Mouse (Mus musculus) myocyte (in vitro differentiated cells): ENCODE measurements around the gene Mynn. TPM values are rescaled to one million over a fixed set of nuclear protein-coding genes. Genes with fewer than 3 reads are reported as not detected.

Experiments used
- H3K27me3 ChIP-seq: one replicate; pipeline ENCODE4 v1.6.1; 2011; ENCODE audit not compliant: control insufficient read depth, insufficient read depth, insufficient read length
- H3K36me3 ChIP-seq: one replicate; pipeline ENCODE4 v1.6.1; 2011; ENCODE audit not compliant: control insufficient read depth, insufficient read depth
- H3K4me2 ChIP-seq: one replicate; pipeline ENCODE4 v1.6.1; 2011; ENCODE audit warnings: low read depth, control low read depth
- H3K4me3 ChIP-seq: one replicate; pipeline ENCODE4 v1.5.1; 2011; ENCODE audit warnings: mild to moderate bottlenecking, control low read depth, moderate library complexity
- H3K79me2 ChIP-seq: one replicate; pipeline ENCODE4 v1.6.1; 2011; ENCODE audit not compliant: control insufficient read depth, insufficient read depth
- H3ac ChIP-seq: one replicate; pipeline ENCODE4 v1.6.1; 2011; ENCODE audit not compliant: control insufficient read depth, insufficient read length
- CEBPB ChIP-seq: IDR thresholded peaks from 2 replicates; pipeline ENCODE4 v1.6.1; 2011; ENCODE audit warnings: mild to moderate bottlenecking, moderate library complexity; ENCODE audit not compliant: poor library complexity, insufficient read depth, severe bottlenecking
- E2F4 ChIP-seq: IDR thresholded peaks from one replicate; pipeline ENCODE4 v1.6.1; 2011; ENCODE audit warnings: mild to moderate bottlenecking, control low read depth, moderate library complexity; ENCODE audit not compliant: insufficient read depth
- MAX ChIP-seq: IDR thresholded peaks from one replicate; pipeline ENCODE4 v1.6.1; 2011; ENCODE audit warnings: low read depth, mild to moderate bottlenecking, control low read depth
- MYOD1 ChIP-seq, 3 experiments: IDR thresholded peaks; one replicate each; pipeline ENCODE4 v1.6.1; 2011; ENCODE audit warnings: control low read depth in 2 of 3, low read depth in 2 of 3, mild to moderate bottlenecking in 2 of 3, moderate library complexity in 1 of 3; ENCODE audit not compliant: insufficient read length in 2 of 3, control insufficient read depth in 1 of 3
- MYOG ChIP-seq, 3 experiments: IDR thresholded peaks; one replicate each; pipeline ENCODE4 v1.6.1; 2011; ENCODE audit warnings: control low read depth in 2 of 3, low read depth in 2 of 3, mild to moderate bottlenecking in 2 of 3; ENCODE audit not compliant: insufficient read length in 2 of 3, control insufficient read depth in 1 of 3, insufficient read depth in 1 of 3
- POLR2A ChIP-seq: IDR thresholded peaks from one replicate; pipeline ENCODE4 v1.6.1; 2011; ENCODE audit warnings: low read depth, mild to moderate bottlenecking, control low read depth, moderate library complexity; ENCODE audit not compliant: insufficient read length
- POLR2AphosphoS2 ChIP-seq: IDR thresholded peaks from one replicate; pipeline ENCODE4 v1.6.1; 2011; ENCODE audit warnings: low read depth, control low read depth; ENCODE audit not compliant: insufficient read length
- REST ChIP-seq: IDR thresholded peaks from one replicate; pipeline ENCODE4 v1.6.1; 2011; ENCODE audit warnings: mild to moderate bottlenecking, control low read depth, moderate library complexity; ENCODE audit not compliant: insufficient read depth, insufficient read length
- SRF ChIP-seq: IDR thresholded peaks from one replicate; pipeline ENCODE4 v1.6.1; 2011; ENCODE audit warnings: low read depth; ENCODE audit not compliant: control insufficient read depth, insufficient read length
- TCF12 ChIP-seq: IDR thresholded peaks from one replicate; pipeline ENCODE4 v1.6.1; 2011; ENCODE audit warnings: mild to moderate bottlenecking, control low read depth; ENCODE audit not compliant: poor library complexity, insufficient read depth, severe bottlenecking
- TCF3 ChIP-seq: IDR thresholded peaks from one replicate; pipeline ENCODE4 v1.6.1; 2011; ENCODE audit warnings: low read depth, control low read depth; ENCODE audit not compliant: insufficient read length
- USF1 ChIP-seq: IDR thresholded peaks from one replicate; pipeline ENCODE4 v1.6.1; 2011; ENCODE audit warnings: low read depth, mild to moderate bottlenecking, control low read depth, moderate library complexity
- polyA plus RNA-seq: library from polyadenylated mRNA; unstranded; fragments of >200 nt; fragmentation: generic; extraction: Trizol; gene quantifications from one replicate; pipeline ENCODE4 v1.2.1, GENCODE M21; 2012; ENCODE audit warnings: missing spikeins

The Mynn gene
- polyA plus RNA-seq, 1 experiment = 4.7 TPM

DNA sequence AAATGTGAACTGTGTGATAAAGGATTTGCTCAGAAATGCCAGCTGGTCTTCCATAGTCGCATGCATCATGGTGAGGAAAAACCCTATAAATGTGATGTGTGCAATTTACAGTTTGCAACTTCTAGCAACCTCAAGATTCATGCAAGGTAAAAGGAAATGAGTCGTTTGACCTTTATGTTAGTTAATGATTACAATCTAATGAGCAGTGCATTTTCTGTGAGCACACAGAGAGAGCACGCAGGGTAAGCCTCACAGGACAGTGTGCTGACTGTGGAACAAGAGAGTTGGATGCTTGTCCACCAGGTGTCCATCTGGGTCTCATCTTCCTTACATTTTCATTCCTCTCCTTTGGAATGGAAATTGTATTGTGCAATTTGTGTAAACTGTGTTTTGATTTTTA, 7.1 kb downstream of the Mynn start:
- no peaks in the 10 kb centered on the region for H3K27me3 ChIP-seq
- TF ChIP-seq TCF3 (no peak), SRF (no peak), CEBPB (no peak), MAX (no peak), MYOD1 (IDR thresholded peaks at IDR 0.05; ENCODE audit: control insufficient read depth in 1 of 3, insufficient read length in 2 of 3, low read depth in 2 of 3) (no peak), POLR2AphosphoS2 (no peak), MYOG (IDR thresholded peaks at IDR 0.05; ENCODE audit: control insufficient read depth in 1 of 3, insufficient read depth in 1 of 3, insufficient read length in 2 of 3, low read depth in 2 of 3) (no peak), USF1 (no peak), E2F4 (no peak), POLR2A (no peak), TCF12 (no peak), REST (no peak)
- H3K4me2 ChIP-seq = no peak overlapping the region
- no peak overlapping the region for H3ac ChIP-seq
- H3K4me3 ChIP-seq = no peak overlapping the region
- H3K36me3 ChIP-seq = peaks cover 67% of the 10 kb centered on the region
- peaks cover 12% of the 10 kb centered on the region for H3K79me2 ChIP-seq

DNA sequence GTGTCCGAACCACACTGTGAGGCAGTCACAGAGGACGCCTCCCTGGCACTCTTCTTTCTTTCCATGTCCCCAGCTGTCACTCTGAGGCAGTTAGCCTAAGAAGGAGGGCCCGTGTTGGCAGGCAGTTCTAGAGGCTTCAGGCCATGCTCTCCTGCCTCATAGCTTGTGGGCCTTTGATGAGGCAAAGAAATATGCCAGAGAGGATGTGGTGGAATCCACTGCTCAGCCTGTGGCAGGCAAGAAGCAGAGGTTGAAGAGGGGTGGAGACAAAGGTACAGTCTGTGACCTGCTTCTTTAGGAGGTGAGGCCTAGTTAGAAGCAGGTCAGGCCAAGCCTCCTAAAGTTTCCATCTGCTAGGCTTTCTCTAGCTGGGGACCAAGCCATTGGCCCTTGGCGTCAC, 9.1 kb downstream of the Mynn start:
- Histone ChIP-seq H3K4me3 (no peak overlapping the region), H3K27me3 (no peaks in the 10 kb centered on the region), H3K36me3 (peaks cover 69% of the 10 kb centered on the region), H3ac (no peak overlapping the region), H3K4me2 (no peak overlapping the region), H3K79me2 (peaks cover 12% of the 10 kb centered on the region)
- TF ChIP-seq TCF12 (no peak), POLR2A (no peak), USF1 (no peak), E2F4 (no peak), CEBPB (no peak), MYOD1 (IDR thresholded peaks at IDR 0.05; ENCODE audit: control insufficient read depth in 1 of 3, insufficient read length in 2 of 3, low read depth in 2 of 3) (no peak), MYOG (IDR thresholded peaks at IDR 0.05; ENCODE audit: control insufficient read depth in 1 of 3, insufficient read depth in 1 of 3, insufficient read length in 2 of 3, low read depth in 2 of 3) (no peak), TCF3 (no peak), MAX (no peak), SRF (no peak), POLR2AphosphoS2 (no peak), REST (no peak)

DNA sequence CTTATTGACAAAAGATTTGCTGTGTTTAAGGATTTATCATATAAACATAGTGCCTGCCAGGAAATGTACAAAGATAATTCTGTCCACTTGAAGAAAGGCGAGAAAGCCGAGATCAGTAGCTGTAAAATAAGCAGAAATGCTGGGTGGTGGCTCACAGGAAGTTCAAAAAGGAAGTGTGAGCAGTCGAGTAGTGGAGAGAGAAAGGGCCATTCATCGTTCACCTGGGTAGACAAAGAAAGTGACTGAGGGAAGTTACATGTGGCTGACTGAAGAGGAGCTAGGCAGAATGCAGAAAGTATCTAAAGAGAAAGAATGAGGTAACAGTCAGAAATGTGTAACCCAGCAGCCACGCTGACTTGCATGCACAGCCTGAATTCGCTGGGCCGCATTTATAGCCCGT, 18.3 kb downstream of the Mynn start:
- H3K4me2 ChIP-seq = no peak overlapping the region
- H3K27me3 ChIP-seq = no peaks in the 10 kb centered on the region
- peaks cover 20% of the 10 kb centered on the region for H3K36me3 ChIP-seq
- no peaks in the 10 kb centered on the region for H3K79me2 ChIP-seq
- no peak overlapping the region for H3ac ChIP-seq
- TF ChIP-seq MYOD1 (IDR thresholded peaks at IDR 0.05; ENCODE audit: control insufficient read depth in 1 of 3, insufficient read length in 2 of 3, low read depth in 2 of 3) (no peak), TCF3 (no peak), SRF (no peak), MAX (no peak), REST (no peak), CEBPB (no peak), USF1 (no peak), POLR2A (no peak), TCF12 (no peak), E2F4 (no peak), MYOG (IDR thresholded peaks at IDR 0.05; ENCODE audit: control insufficient read depth in 1 of 3, insufficient read depth in 1 of 3, insufficient read length in 2 of 3, low read depth in 2 of 3) (no peak), POLR2AphosphoS2 (no peak)
- H3K4me3 ChIP-seq = no peak overlapping the region

DNA sequence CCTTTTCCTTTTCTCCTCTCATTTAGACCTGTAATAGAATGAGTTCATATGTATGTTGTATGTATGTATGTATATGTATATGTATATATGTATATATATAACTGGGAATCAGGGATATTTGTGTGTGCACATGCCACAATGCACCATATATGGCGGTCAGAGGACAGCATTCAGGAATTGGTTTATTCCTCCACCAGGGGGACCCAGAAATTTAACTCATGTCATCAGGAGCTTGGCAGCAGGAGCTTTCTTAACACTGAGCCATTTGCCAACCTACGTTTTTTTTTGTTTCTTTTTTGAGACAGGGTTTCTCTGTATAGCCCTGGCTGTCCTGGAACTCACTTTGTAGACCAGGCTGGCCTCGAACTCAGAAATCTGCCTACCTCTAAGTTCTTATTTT, 31.8 kb downstream of the Mynn start:
- Histone ChIP-seq H3ac (no peak overlapping the region), H3K4me3 (no peak overlapping the region), H3K79me2 (no peaks in the 10 kb centered on the region), H3K27me3 (no peaks in the 10 kb centered on the region), H3K36me3 (no peaks in the 10 kb centered on the region), H3K4me2 (no peak overlapping the region)
- no peak for TF ChIP-seq TCF3
- TF ChIP-seq REST = no peak
- TF ChIP-seq MYOD1 (IDR thresholded peaks at IDR 0.05; ENCODE audit: control insufficient read depth in 1 of 3, insufficient read length in 2 of 3, low read depth in 2 of 3) = no peak
- no peak for TF ChIP-seq CEBPB
- no peak for TF ChIP-seq SRF
- TF ChIP-seq E2F4 = no peak
- TF ChIP-seq MYOG (IDR thresholded peaks at IDR 0.05; ENCODE audit: control insufficient read depth in 1 of 3, insufficient read depth in 1 of 3, insufficient read length in 2 of 3, low read depth in 2 of 3) = no peak
- no peak for TF ChIP-seq USF1
- TF ChIP-seq MAX = no peak
- no peak for TF ChIP-seq POLR2A
- TF ChIP-seq TCF12 = no peak
- no peak for TF ChIP-seq POLR2AphosphoS2

DNA sequence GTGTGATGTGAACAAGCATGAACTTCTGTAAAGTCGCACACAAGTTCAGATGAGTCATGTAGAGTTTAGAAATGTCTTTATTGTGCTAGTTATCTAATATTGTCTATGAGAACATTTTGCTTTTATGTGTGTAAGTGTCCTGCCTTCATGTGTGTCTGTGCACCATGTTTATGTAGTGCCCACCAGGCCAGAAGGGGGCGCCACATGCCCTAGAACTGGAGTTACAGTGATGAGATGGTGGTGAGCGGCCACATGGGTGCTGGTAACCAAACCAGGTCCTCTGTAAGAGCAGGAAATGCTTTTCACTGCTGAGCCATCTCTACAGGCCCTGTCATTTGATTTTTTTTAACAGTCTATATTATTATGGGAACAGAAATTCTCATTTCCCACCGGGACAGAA, 33.8 kb downstream of the Mynn start:
- Histone ChIP-seq H3K79me2 (no peaks in the 10 kb centered on the region), H3K36me3 (no peaks in the 10 kb centered on the region), H3K27me3 (no peaks in the 10 kb centered on the region), H3K4me2 (no peak overlapping the region), H3K4me3 (no peak overlapping the region), H3ac (no peak overlapping the region)
- no peak for TF ChIP-seq E2F4
- no peak for TF ChIP-seq TCF3
- no peak for TF ChIP-seq CEBPB
- no peak for TF ChIP-seq REST
- no peak for TF ChIP-seq SRF
- no peak for TF ChIP-seq MAX
- no peak for TF ChIP-seq USF1
- no peak for TF ChIP-seq TCF12
- no peak for TF ChIP-seq MYOG (IDR thresholded peaks at IDR 0.05; ENCODE audit: control insufficient read depth in 1 of 3, insufficient read depth in 1 of 3, insufficient read length in 2 of 3, low read depth in 2 of 3)
- no peak for TF ChIP-seq MYOD1 (IDR thresholded peaks at IDR 0.05; ENCODE audit: control insufficient read depth in 1 of 3, insufficient read length in 2 of 3, low read depth in 2 of 3)
- no peak for TF ChIP-seq POLR2AphosphoS2
